Mouse (Mus musculus): ENCODE results near the gene Abhd12. TPM values are rescaled to one million over a fixed set of nuclear protein-coding genes. Genes with fewer than 3 reads are reported as not detected.
A peak's percentile ranks its signal among the peaks of the same experiment; 100 is the strongest.
"Not testable (repeated sequence)": the region's sequence is repeated elsewhere in the genome, so short reads cannot be mapped to it uniquely, and the experiment has no call there.

Abhd12 gene
- polyA plus RNA-seq, 1 experiment from 2014 or later, result 98.2 TPM

GRCm38 (mm10) chr2:150927038-150927720 is 22.6 kb upstream of the Abhd12 start:
- Histone ChIP-seq H3K36me3 (peaks cover 12% of the 10 kb centered on the region), H3K4me2 (replicated peaks) (no peak overlapping the region), H3K27me3 (no peaks in the 10 kb centered on the region), H3K9me3 (no peaks in the 10 kb centered on the region), H3K4me3 (no peak overlapping the region), H3K9ac (replicated peaks) (no peak overlapping the region), H3K4me1 (no peaks in the 10 kb centered on the region), H3K27ac (replicated peaks) (no peak overlapping the region)
- no peak for ATAC-seq (replicated peaks)
- 95% methylated on average over 11 of the region's 11 CpGs for WGBS

GRCm38 (mm10) chr2:150923505-150923904 is 19.0 kb upstream of the Abhd12 start:
- Histone ChIP-seq H3K27me3 (no peaks in the 10 kb centered on the region), H3K9me3 (no peaks in the 10 kb centered on the region), H3K27ac (replicated peaks) (no peak overlapping the region), H3K4me2 (replicated peaks) (no peak overlapping the region), H3K36me3 (peaks cover 12% of the 10 kb centered on the region), H3K4me1 (no peaks in the 10 kb centered on the region), H3K9ac (replicated peaks) (no peak overlapping the region), H3K4me3 (no peak overlapping the region)
- WGBS, result 60% methylated on average over 7 of the region's 7 CpGs
- ATAC-seq (replicated peaks), result no peak

GRCm38 (mm10) chr2:150923026-150923425 is 18.5 kb upstream of the Abhd12 start:
- Histone ChIP-seq H3K9ac (replicated peaks) (no peak overlapping the region), H3K9me3 (no peaks in the 10 kb centered on the region), H3K36me3 (peaks cover 12% of the 10 kb centered on the region), H3K27me3 (no peaks in the 10 kb centered on the region), H3K27ac (replicated peaks) (no peak overlapping the region), H3K4me2 (replicated peaks) (no peak overlapping the region), H3K4me3 (no peak overlapping the region), H3K4me1 (no peaks in the 10 kb centered on the region)
- no peak for ATAC-seq (replicated peaks)
- WGBS, result 89% methylated on average over 3 of the region's 3 CpGs

GRCm38 (mm10) chr2:150922165-150922564 is 17.6 kb upstream of the Abhd12 start:
- H3K27me3 ChIP-seq, result no peaks in the 10 kb centered on the region
- no peak overlapping the region for H3K9ac ChIP-seq (replicated peaks)
- WGBS, result 95% methylated on average over 4 of the region's 4 CpGs
- H3K9me3 ChIP-seq, result no peaks in the 10 kb centered on the region
- peaks cover 8% of the 10 kb centered on the region for H3K36me3 ChIP-seq
- no peak overlapping the region for H3K27ac ChIP-seq (replicated peaks)
- H3K4me1 ChIP-seq, result no peaks in the 10 kb centered on the region
- ATAC-seq (replicated peaks), result no peak
- H3K4me3 ChIP-seq, result no peak overlapping the region
- H3K4me2 ChIP-seq (replicated peaks), result no peak overlapping the region

- WGBS, result 95% methylated on average over 6 of the region's 6 CpGs
- H3K27ac ChIP-seq (replicated peaks), result no peak overlapping the region
- ATAC-seq (replicated peaks), result no peak
These were observed 17.2 kb upstream of the Abhd12 start for GRCm38 (mm10) chr2:150921697-150922096.

GRCm38 (mm10) chr2:150920543-150920942 is 16.0 kb upstream of the Abhd12 start:
- Histone ChIP-seq H3K36me3 (peaks cover 12% of the 10 kb centered on the region; the same call in 1 of the 2 replicates), H3K9ac (replicated peaks) (no peak overlapping the region), H3K9me3 (no peaks in the 10 kb centered on the region), H3K4me1 (no peaks in the 10 kb centered on the region), H3K27ac (replicated peaks) (no peak overlapping the region), H3K4me3 (no peak overlapping the region), H3K27me3 (no peaks in the 10 kb centered on the region), H3K4me2 (replicated peaks) (no peak overlapping the region)
- 95% methylated on average over 3 of the region's 3 CpGs for WGBS
- ATAC-seq (replicated peaks), result no peak

More at GRCm38 (mm10) chr2:150921697-150922096, 17.2 kb upstream of the Abhd12 start:
- no peak overlapping the region for H3K4me2 ChIP-seq (replicated peaks)
- no peak overlapping the region for H3K4me3 ChIP-seq
- H3K4me1 ChIP-seq, result no peaks in the 10 kb centered on the region
- H3K9me3 ChIP-seq, result no peaks in the 10 kb centered on the region
- H3K36me3 ChIP-seq, result peaks cover 9% of the 10 kb centered on the region
- H3K9ac ChIP-seq (replicated peaks), result no peak overlapping the region
- H3K27me3 ChIP-seq, result no peaks in the 10 kb centered on the region

GRCm38 (mm10) chr2:150918720-150919119 is 14.2 kb upstream of the Abhd12 start:
- WGBS, result 97% methylated on average over 3 of the region's 3 CpGs
- Histone ChIP-seq H3K9me3 (no peaks in the 10 kb centered on the region), H3K4me1 (no peaks in the 10 kb centered on the region), H3K4me3 (no peak overlapping the region), H3K36me3 (peaks cover 12% of the 10 kb centered on the region; the same call in 1 of the 2 replicates), H3K27ac (replicated peaks) (no peak overlapping the region), H3K9ac (replicated peaks) (no peak overlapping the region), H3K27me3 (no peaks in the 10 kb centered on the region), H3K4me2 (replicated peaks) (no peak overlapping the region)
- no peak for ATAC-seq (replicated peaks)

- Histone ChIP-seq H3K27ac (replicated peaks) (no peak overlapping the region), H3K36me3 (peaks cover 12% of the 10 kb centered on the region; the same call in 1 of the 2 replicates), H3K4me1 (no peaks in the 10 kb centered on the region), H3K4me2 (replicated peaks) (no peak overlapping the region), H3K9me3 (no peaks in the 10 kb centered on the region), H3K27me3 (no peaks in the 10 kb centered on the region), H3K9ac (replicated peaks) (no peak overlapping the region), H3K4me3 (no peak overlapping the region)
- ATAC-seq (replicated peaks), result no peak
- WGBS, result 89% methylated on average over 5 of the region's 5 CpGs
These were observed 11.2 kb upstream of the Abhd12 start for GRCm38 (mm10) chr2:150915786-150916185.

GRCm38 (mm10) chr2:150914781-150915515 is 10.4 kb upstream of the Abhd12 start:
- peaks cover 6% of the 10 kb centered on the region for H3K4me1 ChIP-seq
- WGBS, result 81% methylated on average over 4 of the region's 4 CpGs

GRCm38 (mm10) chr2:150910295-150910881 is 5.8 kb upstream of the Abhd12 start:
- H3K36me3 ChIP-seq, result no peaks in the 10 kb centered on the region
- H3K9me3 ChIP-seq, result no peaks in the 10 kb centered on the region
- no peaks in the 10 kb centered on the region for H3K27me3 ChIP-seq
- H3K4me1 ChIP-seq, result peaks cover 10% of the 10 kb centered on the region
- H3K4me2 ChIP-seq (replicated peaks), result peak overlapping the region; percentile 54
- peak overlapping the region; percentile 69 for H3K9ac ChIP-seq (replicated peaks)
- 0 out of 2 replicates have a peak, but pooled peaks have one; percentile 8 for ATAC-seq (replicated peaks)
- 31% methylated on average over 10 of the region's 10 CpGs for WGBS
- H3K4me3 ChIP-seq, result peak overlapping the region; percentile 94
- H3K27ac ChIP-seq (replicated peaks), result no peak overlapping the region

More at GRCm38 (mm10) chr2:150914781-150915515, 10.4 kb upstream of the Abhd12 start:
- Histone ChIP-seq H3K36me3 (peaks cover 12% of the 10 kb centered on the region; the same call in 1 of the 2 replicates), H3K4me2 (replicated peaks) (no peak overlapping the region), H3K4me3 (no peak overlapping the region), H3K9ac (replicated peaks) (no peak overlapping the region), H3K27me3 (no peaks in the 10 kb centered on the region), H3K27ac (replicated peaks) (no peak overlapping the region), H3K9me3 (no peaks in the 10 kb centered on the region)
- no peak for ATAC-seq (replicated peaks)

GRCm38 (mm10) chr2:150909429-150910039 is 5.0 kb upstream of the Abhd12 start:
- under 1% methylated on average over 35 of the region's 35 CpGs for WGBS
- H3K27me3 ChIP-seq, result no peaks in the 10 kb centered on the region
- H3K9ac ChIP-seq (replicated peaks), result peak overlapping the region; percentile 69
- H3K9me3 ChIP-seq, result no peaks in the 10 kb centered on the region
- peak overlapping the region; percentile 94 for H3K4me3 ChIP-seq
- H3K4me1 ChIP-seq, result peaks cover 15% of the 10 kb centered on the region
- ATAC-seq (replicated peaks), result peak; percentile 91
- H3K36me3 ChIP-seq, result no peaks in the 10 kb centered on the region
- peak overlapping the region; percentile 93 for H3K27ac ChIP-seq (replicated peaks)
- peak overlapping the region; percentile 54 for H3K4me2 ChIP-seq (replicated peaks)

GRCm38 (mm10) chr2:150908881-150909280 is 4.3 kb upstream of the Abhd12 start:
- H3K4me3 ChIP-seq, result peak overlapping the region; percentile 94
- 0 out of 2 replicates have a peak overlapping the region, but pooled peaks have one; percentile 93 for H3K27ac ChIP-seq (replicated peaks)
- not testable (repeated sequence) for H3K9ac ChIP-seq (replicated peaks); H3K9me3 ChIP-seq; H3K36me3 ChIP-seq; H3K27me3 ChIP-seq; ATAC-seq (replicated peaks)
- H3K4me2 ChIP-seq (replicated peaks), result peak overlapping the region; percentile 54
- 49% methylated on average over 6 of the region's 6 CpGs for WGBS
- peaks cover 15% of the 10 kb centered on the region for H3K4me1 ChIP-seq
